Mouse (Mus musculus): ENCODE data around the gene Tgfbr1.

The Tgfbr1 gene

GRCm38 (mm10) chr4:47352803-47353388 lies at the start of gene Tgfbr1:
Gene Tgfbr1 (plus strand): TSS chr4:47353222.
- DNase-seq: peak; percentile 94

- no peak for DNase-seq
Observed at GRCm38 (mm10) chr4:47303340-47303998, 49.6 kb upstream of the Tgfbr1 start.

GRCm38 (mm10) chr4:47309886-47310625 lies 43.0 kb upstream of the Tgfbr1 start:
- no peak for DNase-seq

- no peak for DNase-seq
Observed at GRCm38 (mm10) chr4:47310812-47311211, 42.2 kb upstream of the Tgfbr1 start.

- DNase-seq: no peak
Observed at GRCm38 (mm10) chr4:47311467-47311866, 41.6 kb upstream of the Tgfbr1 start.

GRCm38 (mm10) chr4:47311929-47312328 lies 41.1 kb upstream of the Tgfbr1 start:
- no peak for DNase-seq

- DNase-seq: peak; percentile 56
Observed at GRCm38 (mm10) chr4:47312676-47313075, 40.3 kb upstream of the Tgfbr1 start.

GRCm38 (mm10) chr4:47313710-47314410 lies 39.2 kb upstream of the Tgfbr1 start:
- DNase-seq: no peak

GRCm38 (mm10) chr4:47315458-47315857 lies 37.6 kb upstream of the Tgfbr1 start:
- DNase-seq: no peak

- no peak for DNase-seq
Observed at GRCm38 (mm10) chr4:47316432-47316831, 36.6 kb upstream of the Tgfbr1 start.

- DNase-seq: no peak
Observed at GRCm38 (mm10) chr4:47319561-47320321, 33.3 kb upstream of the Tgfbr1 start.

GRCm38 (mm10) chr4:47322315-47322714 lies 30.7 kb upstream of the Tgfbr1 start:
- DNase-seq: no peak

GRCm38 (mm10) chr4:47324206-47324605 lies 28.8 kb upstream of the Tgfbr1 start:
- no peak for DNase-seq

- no peak for DNase-seq
Observed at GRCm38 (mm10) chr4:47327782-47328181, 25.2 kb upstream of the Tgfbr1 start.

GRCm38 (mm10) chr4:47329285-47329684 lies 23.7 kb upstream of the Tgfbr1 start:
- DNase-seq: no peak

GRCm38 (mm10) chr4:47330378-47331052 lies 22.5 kb upstream of the Tgfbr1 start:
- no peak for DNase-seq

- no peak for DNase-seq
Observed at GRCm38 (mm10) chr4:47332812-47333343, 20.1 kb upstream of the Tgfbr1 start.

- DNase-seq: no peak
Observed at GRCm38 (mm10) chr4:47333541-47333940, 19.5 kb upstream of the Tgfbr1 start.

GRCm38 (mm10) chr4:47336941-47337600 lies 16.0 kb upstream of the Tgfbr1 start:
- DNase-seq: no peak

GRCm38 (mm10) chr4:47342632-47343031 lies 10.4 kb upstream of the Tgfbr1 start:
- no peak for DNase-seq

- DNase-seq: no peak
Observed at GRCm38 (mm10) chr4:47347022-47347421, 6.0 kb upstream of the Tgfbr1 start.

All from right cerebral cortex, postnatal 25 days (tissue).